Mouse (Mus musculus) layer of hippocampus, adult 9-11 months (tissue): ENCODE measurements around the gene Carm1.
A peak's percentile ranks its signal among the peaks of the same experiment; 100 is the strongest.

Experiments used
- DNase-seq: peaks from one replicate; pipeline ENCODE4 v3.0.0; 2022

Carm1 gene

DNA sequence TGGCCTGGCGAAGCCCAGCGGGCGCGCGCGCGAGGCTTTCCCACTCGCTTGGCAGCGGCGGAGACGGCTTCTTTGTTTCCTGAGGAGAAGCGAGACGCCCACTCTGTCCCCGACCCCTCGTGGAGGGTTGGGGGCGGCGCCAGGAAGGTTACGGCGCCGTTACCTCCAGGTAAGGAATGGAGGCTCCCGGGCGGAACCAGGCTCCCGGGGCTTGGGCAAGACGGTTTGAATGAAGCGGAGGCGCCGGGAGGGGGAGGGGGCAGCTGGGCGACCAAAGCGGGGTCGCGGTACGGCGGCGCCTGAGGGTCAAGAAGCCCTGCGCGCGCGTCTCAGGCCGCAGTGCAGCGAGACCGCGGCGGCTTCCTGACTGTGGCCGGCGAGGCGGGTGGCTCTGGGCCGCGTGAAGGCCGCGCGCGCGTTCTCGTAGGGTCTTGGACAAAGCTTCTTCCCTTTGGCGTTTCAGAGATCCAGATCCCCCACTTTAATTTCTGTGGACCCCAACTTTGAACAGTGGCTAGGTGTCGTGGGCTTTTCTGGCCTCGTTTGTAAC lies 69.6 kb downstream of the Carm1 start:
- peak; percentile 86 for DNase-seq

DNA sequence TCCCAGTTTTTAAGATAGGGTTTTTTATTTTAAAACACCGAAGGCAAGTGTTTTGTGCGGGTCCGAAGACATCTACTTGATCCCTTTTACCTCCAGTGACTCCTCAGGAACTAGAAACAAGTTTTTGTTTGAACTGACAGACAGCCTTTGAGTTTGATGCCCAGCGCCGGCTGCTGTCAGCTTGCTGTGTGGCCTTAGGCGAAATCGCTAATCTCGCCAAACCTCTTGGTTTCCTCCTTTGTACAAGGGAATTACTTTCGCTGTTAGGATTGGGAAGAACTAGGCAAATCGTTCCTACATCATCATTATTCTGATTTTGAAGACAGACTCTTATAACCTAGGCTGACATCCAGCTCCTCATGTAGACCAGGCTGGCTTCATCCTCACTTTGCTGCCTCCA lies 70.4 kb downstream of the Carm1 start:
- DNase-seq = no peak

DNA sequence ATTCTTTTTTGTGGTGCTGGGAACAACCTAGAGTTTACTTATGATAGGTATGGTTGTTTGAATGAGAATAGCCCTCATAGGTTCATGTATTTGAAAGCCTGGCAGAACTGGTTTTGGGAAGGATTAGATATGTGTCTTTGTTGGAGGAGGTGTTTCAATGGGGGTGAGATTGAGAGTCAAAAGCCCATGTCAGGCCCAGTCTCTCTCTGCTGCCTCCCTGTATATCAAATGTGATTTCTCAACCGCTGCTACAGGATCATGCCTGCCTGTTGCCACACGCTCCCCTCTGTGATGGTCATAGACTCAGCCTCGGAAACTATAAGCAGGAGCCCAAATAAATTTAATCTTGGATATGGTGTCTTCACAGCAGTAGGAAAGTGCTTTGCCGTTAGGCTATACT lies 73.5 kb downstream of the Carm1 start:
- DNase-seq = no peak

DNA sequence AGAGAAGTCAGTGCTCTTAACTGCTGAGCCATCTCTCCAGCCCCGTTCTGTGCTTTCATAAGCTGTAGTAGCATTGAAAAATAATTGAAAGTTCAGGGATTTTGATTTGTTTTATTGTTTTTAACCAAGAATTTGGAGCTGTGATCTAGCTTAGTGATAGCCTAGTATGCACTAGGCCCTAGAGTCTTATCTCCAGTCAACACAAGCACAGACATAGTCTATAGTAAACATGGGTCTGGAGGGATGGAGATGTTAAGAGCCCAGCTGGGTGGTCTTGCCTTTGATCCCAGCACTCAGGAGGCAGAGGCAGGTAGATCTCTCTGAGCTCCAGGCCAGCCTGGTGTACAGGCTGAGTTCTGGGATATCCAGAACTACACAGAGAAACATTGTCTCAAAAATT lies 76.0 kb downstream of the Carm1 start:
- DNase-seq = no peak

DNA sequence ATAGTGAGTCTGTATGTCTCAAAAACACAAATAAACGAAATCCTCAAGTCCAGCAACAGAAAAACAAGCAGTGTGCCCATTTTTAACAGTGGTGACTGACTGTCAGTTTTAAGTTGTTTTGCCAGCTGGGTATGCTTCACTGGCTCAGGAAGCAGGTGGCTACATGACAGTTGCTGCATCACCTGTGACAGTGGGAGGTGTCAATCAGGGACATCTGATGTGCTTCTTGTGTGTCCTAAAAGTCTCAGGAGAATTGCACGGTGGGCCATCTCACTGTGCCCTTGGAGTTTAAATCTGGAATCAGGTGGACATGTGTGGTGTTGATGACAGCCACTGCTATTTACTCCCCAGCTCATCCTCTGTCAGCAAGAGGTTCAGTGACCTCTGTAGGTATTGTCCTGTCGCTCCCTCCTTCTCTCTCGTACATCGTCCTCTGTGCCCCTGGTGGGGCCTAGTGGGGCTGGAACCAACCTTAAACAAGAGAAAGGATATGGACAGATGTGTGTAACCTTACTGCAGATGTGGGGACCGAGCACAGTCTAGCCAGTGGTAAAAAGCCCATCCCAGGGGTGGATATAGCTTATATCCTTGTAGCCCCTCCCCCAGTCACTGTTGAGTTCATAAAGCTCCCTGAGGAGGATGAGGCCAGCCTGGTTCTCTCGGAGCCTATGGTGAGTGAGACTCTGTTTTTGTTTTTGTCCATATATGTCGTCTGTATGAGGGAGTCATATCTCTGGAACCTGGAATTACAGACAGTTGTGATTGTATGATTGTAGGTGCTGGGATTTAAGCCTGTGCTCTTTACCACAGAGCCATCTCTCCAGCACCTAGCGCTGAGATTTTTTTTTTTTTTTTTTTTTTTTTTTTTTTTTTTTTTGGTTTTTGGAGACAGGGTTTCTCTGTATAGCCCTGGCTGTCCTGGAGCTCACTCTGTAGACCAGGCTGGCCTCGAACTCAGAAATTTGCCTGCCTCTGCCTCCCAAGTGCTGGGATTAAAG lies 78.9 kb downstream of the Carm1 start:
- DNase-seq = no peak

DNA sequence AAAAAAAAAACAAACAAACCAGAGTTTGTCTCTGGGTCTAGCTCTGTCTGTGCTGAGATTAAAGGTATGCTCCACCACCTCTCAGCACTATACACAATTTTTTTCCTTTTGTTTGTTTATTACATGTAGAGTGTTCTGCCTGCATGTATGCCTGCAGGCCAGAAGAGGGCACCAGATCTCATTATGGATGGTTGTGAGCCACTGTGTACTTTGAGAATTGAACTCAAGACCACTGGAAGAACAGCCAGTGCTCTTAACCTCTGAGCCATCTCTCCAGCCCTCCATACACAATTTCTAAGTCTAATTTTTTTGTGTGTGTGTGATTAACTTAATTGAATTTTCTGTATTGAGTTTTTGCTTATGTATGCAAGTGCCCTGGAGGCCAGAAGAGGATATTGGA lies 79.9 kb downstream of the Carm1 start:
- no peak for DNase-seq

DNA sequence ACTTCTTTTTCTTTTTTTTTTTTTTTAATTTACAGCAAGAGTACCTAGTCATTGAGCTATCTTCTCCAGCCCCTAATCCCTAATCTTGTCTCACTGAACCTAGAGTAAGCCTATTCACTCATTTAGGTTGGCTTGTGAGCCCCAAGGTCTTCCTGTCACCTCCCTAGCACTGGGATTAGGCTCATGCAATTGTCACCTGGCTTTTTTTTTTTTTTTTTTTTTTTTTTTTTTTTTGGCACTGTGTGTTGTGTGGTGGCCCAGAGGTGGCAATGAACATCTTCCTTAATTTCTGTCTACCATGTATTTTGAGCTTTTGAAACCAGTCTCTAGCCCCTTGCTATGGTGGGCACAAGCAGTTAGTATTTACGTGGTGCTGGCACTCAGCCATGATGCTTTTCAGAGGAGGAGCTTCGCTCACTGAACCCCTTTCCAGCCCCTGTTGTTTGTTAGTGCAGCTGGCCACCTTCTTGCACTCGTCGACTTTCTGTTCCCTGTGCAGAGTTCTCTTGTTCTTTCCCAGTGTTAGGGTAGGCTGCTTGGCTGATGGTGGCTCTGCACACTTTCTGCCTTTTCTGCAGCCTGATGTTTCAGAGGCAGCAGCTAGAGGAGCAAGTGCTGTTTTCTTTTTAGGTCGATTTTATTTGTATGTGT lies 80.6 kb downstream of the Carm1 start:
- DNase-seq = no peak

DNA sequence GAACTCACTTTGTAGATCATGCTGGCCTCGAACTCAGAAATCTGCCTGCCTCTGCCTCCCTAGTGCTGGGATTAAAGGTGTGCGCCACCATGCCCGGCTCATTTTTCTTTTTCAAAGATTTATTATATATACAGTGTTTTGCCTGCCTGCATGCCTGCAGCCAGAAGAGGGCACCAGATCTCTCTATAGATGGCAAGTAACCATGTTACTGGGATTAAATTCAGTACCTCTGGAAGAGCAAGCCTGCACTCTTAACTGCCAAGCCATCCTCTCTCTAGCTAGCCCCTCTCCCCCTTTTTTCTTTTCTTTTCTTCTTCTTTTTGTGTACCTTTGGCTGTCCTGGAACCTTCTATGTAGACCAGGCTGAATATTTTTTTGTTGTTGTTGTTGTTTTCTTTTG lies 84.0 kb downstream of the Carm1 start:
- peak; percentile 45 for DNase-seq

DNA sequence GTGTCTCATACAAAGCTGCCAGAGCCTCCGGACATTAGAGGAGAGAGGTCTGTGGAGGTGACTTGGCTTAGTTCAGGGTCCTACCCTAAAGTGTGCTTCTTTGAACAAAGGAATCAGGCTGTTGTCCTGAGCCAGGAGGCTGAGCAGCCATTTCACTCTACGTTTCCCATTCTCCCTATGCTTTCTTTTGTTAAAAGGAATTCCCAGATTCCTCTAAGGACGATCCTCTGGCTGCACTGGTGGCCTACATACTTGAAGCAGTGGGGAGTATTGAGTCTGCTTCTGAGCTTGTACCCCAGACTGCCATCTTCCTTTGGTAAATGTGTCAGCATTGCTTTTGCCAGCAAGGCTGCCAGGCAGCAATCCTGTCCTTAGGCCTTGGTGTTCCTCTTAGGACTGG lies 86.4 kb downstream of the Carm1 start:
- DNase-seq = no peak

DNA sequence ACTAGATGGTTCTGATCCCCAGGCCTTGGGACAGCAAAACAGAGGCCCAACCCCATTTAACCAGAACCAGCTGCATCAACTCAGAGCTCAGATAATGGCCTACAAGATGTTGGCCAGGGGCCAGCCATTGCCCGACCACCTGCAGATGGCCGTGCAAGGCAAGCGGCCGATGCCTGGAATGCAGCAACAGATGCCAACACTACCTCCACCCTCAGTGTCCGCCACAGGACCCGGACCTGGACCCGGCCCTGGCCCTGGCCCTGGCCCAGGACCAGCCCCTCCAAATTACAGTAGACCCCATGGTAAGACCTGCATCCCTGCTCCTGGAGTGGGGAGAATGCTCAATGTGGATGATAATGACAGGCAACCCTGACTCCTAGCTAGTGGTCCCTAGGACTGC lies 88.9 kb downstream of the Carm1 start:
- DNase-seq = no peak

DNA sequence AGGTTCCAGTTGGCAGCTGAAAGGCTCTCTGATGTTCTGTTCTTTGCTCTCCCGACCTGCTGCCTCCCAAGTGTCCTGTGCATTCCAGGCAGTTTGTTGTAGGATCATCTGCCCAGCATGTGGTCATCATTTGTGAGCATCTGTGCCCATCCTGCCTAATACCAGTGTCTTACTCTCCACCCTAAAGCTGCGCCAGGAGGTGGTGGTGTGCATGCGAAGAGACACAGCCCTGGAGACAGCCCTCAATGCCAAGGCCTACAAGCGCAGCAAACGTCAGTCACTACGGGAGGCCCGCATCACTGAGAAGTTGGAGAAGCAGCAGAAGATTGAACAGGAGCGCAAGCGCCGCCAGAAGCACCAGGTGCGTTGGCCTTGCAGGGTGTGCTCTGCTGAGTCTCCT lies 92.3 kb downstream of the Carm1 start:
- DNase-seq = no peak
